Mouse (Mus musculus) limb, embryonic 14.5 days (tissue): ENCODE data around the gene Junb. TPM values are rescaled to one million over a fixed set of nuclear protein-coding genes. Genes with fewer than 3 reads are reported as not detected.

Source experiments
- ATAC-seq: fragments of 200-750 bp; cut with Nextera tagmentation; 2 replicates; pipeline ENCODE4 v1.8.0; 2017; ENCODE audit warnings: low read depth, moderate number of reproducible peaks, moderate TSS enrichment; ENCODE audit not compliant: low FRiP score
- DNase-seq: peaks from one replicate; pipeline ENCODE4 v3.0.0-alpha.2; 2015; ENCODE audit warnings: low spot score
- H3K27ac ChIP-seq: fragments of 300-500 bp; sonication (generic); replicated peaks from 2 replicates; pipeline ENCODE4 v1.5.1; 2014; ENCODE audit warnings: low read depth, mild to moderate bottlenecking, low read length, moderate library complexity, mixed read lengths
- H3K27me3 ChIP-seq: fragments of 300-500 bp; sonication (generic); 2 replicates; pipeline ENCODE4 v1.6.1; 2014; ENCODE audit warnings: low read length, mixed read lengths; ENCODE audit not compliant: control insufficient read depth, insufficient read depth
- H3K36me3 ChIP-seq: fragments of 300-500 bp; sonication (generic); 2 replicates; pipeline ENCODE4 v1.6.1; 2014; ENCODE audit warnings: mild to moderate bottlenecking, low read length, moderate library complexity, mixed read lengths; ENCODE audit not compliant: control insufficient read depth, insufficient read depth
- H3K4me1 ChIP-seq: fragments of 300-500 bp; sonication (generic); 2 replicates; pipeline ENCODE4 v1.6.1; 2014; ENCODE audit warnings: antibody characterized with exemption, low read length, mixed read lengths; ENCODE audit not compliant: control insufficient read depth, insufficient read depth
- H3K4me2 ChIP-seq: fragments of 300-500 bp; sonication (generic); replicated peaks from 2 replicates; pipeline ENCODE4 v1.6.1; 2014; ENCODE audit warnings: low read depth, mild to moderate bottlenecking, low read length, moderate library complexity; ENCODE audit not compliant: severe bottlenecking
- H3K4me3 ChIP-seq: fragments of 300-500 bp; sonication (generic); replicated peaks from 2 replicates; pipeline ENCODE4 v1.5.1; 2014; ENCODE audit warnings: low read length
- H3K9ac ChIP-seq: fragments of 300-500 bp; sonication (generic); 2 replicates; pipeline ENCODE4 v1.6.1; 2014; ENCODE audit warnings: mild to moderate bottlenecking, low read depth, low read length, moderate library complexity; ENCODE audit not compliant: severe bottlenecking
- H3K9me3 ChIP-seq: fragments of 300-500 bp; sonication (generic); 2 replicates; pipeline ENCODE4 v1.6.1; 2016; ENCODE audit warnings: low read length; ENCODE audit not compliant: control insufficient read depth
- POLR2A ChIP-seq: fragments of 200-500 bp; IDR thresholded peaks from 2 replicates; pipeline ENCODE4 v1.8.0; 2012; ENCODE audit warnings: inconsistent platforms, mild to moderate bottlenecking, moderate library complexity, borderline replicate concordance; ENCODE audit not compliant: insufficient read depth, insufficient read length; ENCODE audit errors: extremely low read depth
- WGBS: fragments of 180-500 bp; shearing (Covaris S2); extraction: QIAGEN DNeasy Blood & Tissue Kit; methylation state at CpG from one replicate; pipeline ENCODE4 v1.1.7; 2014; 5-methylcytosine and 5-hydroxymethylcytosine counted together
- polyA plus RNA-seq, 2 experiments: library from polyadenylated mRNA; depleted of rRNA in 1 of 2; stranded (reverse) in 1 of 2; unstranded in 1 of 2; fragments of >200 nt; fragmentation: Nextera tagmentation in 1 of 2; extraction: Ambion mirVana in 1 of 2; gene quantifications; 2 replicates each; pipeline versions ENCODE4 v1.2.1 to v1.2.3; 2012 to 2014

Gene Junb
- polyA plus RNA-seq, 2 experiments, result 11.3 to 18.0 TPM

GRCm38 (mm10) chr8:85025098-85025932, 46.8 kb upstream of the Junb start, which contains the start of gene Asna1:
Asna1 (minus strand) TSS chr8:85025281.
- ATAC-seq (peak; percentile 95), DNase-seq (peak; percentile 93)
- Histone ChIP-seq H3K4me3 (peak within 1 kb of the TSS; percentile 100), H3K27me3 (no peaks in the 10 kb centered on the region), H3K36me3 (peaks cover 32% of the 10 kb centered on the region), H3K9ac (peak within 1 kb of the TSS; percentile 72), H3K4me2 (peak within 1 kb of the TSS; percentile 89), H3K9me3 (no peaks in the 10 kb centered on the region), H3K27ac (peak within 1 kb of the TSS; percentile 88), H3K4me1 (peaks cover 30% of the 10 kb centered on the region)
- no peak for TF ChIP-seq POLR2A
- 6% methylated on average over 30 of the region's 30 CpGs for WGBS

DNA sequence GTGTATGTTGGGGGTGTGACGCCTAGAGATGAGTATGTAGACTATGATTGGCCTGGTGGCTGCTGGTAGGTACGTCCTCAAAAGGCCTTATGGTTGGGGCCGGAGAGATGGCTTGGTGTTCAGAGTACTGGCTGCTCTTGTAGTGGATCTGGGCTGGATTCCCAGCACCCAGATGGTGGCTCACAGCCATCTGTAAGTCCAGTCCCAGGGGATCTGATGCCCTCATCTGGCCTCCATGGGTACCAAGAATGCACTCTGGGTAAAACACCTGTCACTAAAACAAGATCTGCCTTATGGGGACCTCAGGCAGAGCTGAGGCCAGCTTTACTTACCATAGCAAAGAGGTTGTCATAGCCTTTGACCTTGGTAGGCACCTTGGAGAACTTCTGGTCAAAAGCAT, 45.3 kb upstream of the Junb start:
- ATAC-seq, result no peak
- peaks cover 27% of the 10 kb centered on the region for H3K4me1 ChIP-seq
- peak overlapping the region; percentile 89; the same call in 1 of the 2 replicates for H3K4me2 ChIP-seq
- no peak for DNase-seq
- H3K36me3 ChIP-seq, result peaks cover 34% of the 10 kb centered on the region
- no peak for TF ChIP-seq POLR2A
- H3K4me3 ChIP-seq, result peak overlapping the region; percentile 86
- no peak overlapping the region for H3K9ac ChIP-seq
- no peaks in the 10 kb centered on the region for H3K9me3 ChIP-seq
- WGBS, result 92% methylated on average over 3 of the region's 3 CpGs
- no peaks in the 10 kb centered on the region for H3K27me3 ChIP-seq
- H3K27ac ChIP-seq, result no peak overlapping the region

- no peak for ATAC-seq
- Histone ChIP-seq H3K4me3 (no peak overlapping the region), H3K36me3 (peaks cover 47% of the 10 kb centered on the region), H3K9ac (no peak overlapping the region), H3K9me3 (no peaks in the 10 kb centered on the region), H3K4me1 (peaks cover 17% of the 10 kb centered on the region), H3K27me3 (no peaks in the 10 kb centered on the region), H3K27ac (no peak overlapping the region), H3K4me2 (no peak overlapping the region)
- TF ChIP-seq POLR2A, result no peak
- no peak for DNase-seq
- 92% methylated on average over 3 of the region's 3 CpGs for WGBS
Measured at GRCm38 (mm10) chr8:85021514-85022055, 43.1 kb upstream of the Junb start.

DNA sequence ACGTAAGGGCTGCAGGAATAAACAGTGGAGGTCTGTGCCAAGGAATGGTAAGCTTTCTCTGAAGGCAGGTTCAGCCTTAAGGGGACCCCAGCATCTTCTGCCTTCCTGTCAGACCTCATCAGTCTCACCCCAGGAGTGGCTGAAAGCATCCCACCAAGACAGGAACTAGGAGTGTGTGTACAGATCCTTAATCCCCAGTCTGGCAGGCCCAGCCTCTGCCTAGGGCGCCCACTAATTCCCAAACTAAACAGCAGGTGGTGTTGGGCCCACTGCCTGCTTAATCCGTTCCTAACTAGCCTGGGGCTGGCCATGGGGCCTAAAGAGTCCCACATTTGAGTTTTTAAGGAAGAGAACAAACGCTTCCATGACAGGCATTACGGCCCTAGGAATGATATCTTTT, 38.7 kb upstream of the Junb start:
- no peak for DNase-seq
- 53% methylated on average over 5 of the region's 5 CpGs for WGBS
- Histone ChIP-seq H3K4me1 (no peaks in the 10 kb centered on the region), H3K4me2 (no peak overlapping the region), H3K36me3 (peaks cover 31% of the 10 kb centered on the region), H3K27me3 (peaks cover 17% of the 10 kb centered on the region), H3K9me3 (no peaks in the 10 kb centered on the region), H3K27ac (no peak overlapping the region), H3K9ac (no peak overlapping the region), H3K4me3 (no peak overlapping the region)
- no peak for ATAC-seq
- TF ChIP-seq POLR2A, result no peak

DNA sequence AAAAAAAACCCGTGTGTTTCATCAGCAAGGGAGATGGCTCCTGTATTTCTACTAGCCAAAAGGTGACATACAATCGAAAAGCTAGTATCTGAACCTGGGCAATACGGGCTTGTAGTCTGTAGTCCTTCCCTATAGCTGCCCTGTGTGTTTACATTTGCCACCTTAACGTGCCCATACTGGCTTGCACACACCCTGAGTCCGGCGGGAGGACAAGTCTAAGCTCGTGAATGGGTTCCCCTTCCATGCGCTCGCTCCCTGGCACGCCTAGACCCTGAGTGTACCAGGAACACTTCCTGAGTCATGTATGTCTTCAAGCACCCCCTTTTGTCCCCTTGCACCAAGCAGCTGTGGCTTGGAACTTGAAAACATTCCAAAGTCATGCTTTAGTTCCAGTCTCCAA, 38.2 kb upstream of the Junb start:
- DNase-seq, result no peak
- Histone ChIP-seq H3K4me3 (no peak overlapping the region), H3K9me3 (no peaks in the 10 kb centered on the region), H3K27ac (no peak overlapping the region), H3K36me3 (peaks cover 28% of the 10 kb centered on the region), H3K4me1 (no peaks in the 10 kb centered on the region), H3K9ac (no peak overlapping the region), H3K4me2 (no peak overlapping the region), H3K27me3 (peaks cover 18% of the 10 kb centered on the region)
- ATAC-seq, result no peak
- 46% methylated on average over 10 of the region's 10 CpGs for WGBS
- TF ChIP-seq POLR2A, result no peak
